24 mouse cellular contexts compared by ENCODE assay signal in genomic region chr2:139493836-139494235, GRCm38 (mm10). TPM values are rescaled to one million over a fixed set of nuclear protein-coding genes. Genes with fewer than 3 reads are reported as not detected.
A peak's percentile ranks its signal among the peaks of the same experiment; 100 is the strongest.
DNase-seq lines count a peak whose midpoint lies in the region; ATAC-seq and TF ChIP-seq lines count a peak whose summit lies in the region.
"Had no signal": no experiment of that assay in that cellular context is flagged by ENCODE, and none has a peak within 500 bp of the region (broad histone marks: within the 10 kb centered on the region; RNA-seq: fewer than 3 reads in every experiment).

TSS of gene Sptlc3 (plus strand) at chr2:139493913.

- H3K4me1 ChIP-seq in limb, embryonic 14.5 days (ENCODE audit: control insufficient read depth, insufficient read depth, low read length): no peaks in the 10 kb centered on the region
- no peaks in the 10 kb centered on the region for H3K4me1 ChIP-seq in intestine, embryonic 16.5 days (ENCODE audit: control insufficient read depth, insufficient read depth, low read length)
- H3K4me1 ChIP-seq: forebrain, embryonic 12.5 days; midbrain, embryonic 12.5 days had no signal

- 57% methylated on average over 5 of the region's 5 CpGs for WGBS in limb, embryonic 14.5 days
- WGBS in intestine, embryonic 16.5 days: 48% methylated on average over 5 of the region's 5 CpGs

- H3K4me2 ChIP-seq in limb, embryonic 14.5 days (replicated peaks; ENCODE audit: low read depth, low read length, severe bottlenecking): no peak within 1 kb of the TSS
- no peak within 1 kb of the TSS for H3K4me2 ChIP-seq in intestine, embryonic 16.5 days (ENCODE audit: low read depth, low read length)
- H3K4me2 ChIP-seq: forebrain, embryonic 12.5 days; heart, embryonic 11.5 days; midbrain, embryonic 12.5 days had no signal

- H3K9ac ChIP-seq in limb, embryonic 14.5 days (ENCODE audit: low read depth, low read length, severe bottlenecking): no peak within 1 kb of the TSS
- no peak within 1 kb of the TSS for H3K9ac ChIP-seq in intestine, embryonic 16.5 days (ENCODE audit: low read depth, low read length)
- H3K9ac ChIP-seq: forebrain, embryonic 12.5 days; liver, postnatal 0 days; midbrain, embryonic 12.5 days had no signal

- H3K4me3 ChIP-seq in limb, embryonic 14.5 days (replicated peaks; ENCODE audit: low read length): 0 out of 2 replicates have a peak within 1 kb of the TSS, but pooled peaks have one; percentile 1
- H3K4me3 ChIP-seq in intestine, embryonic 16.5 days (ENCODE audit: low read length): no peak within 1 kb of the TSS
- H3K4me3 ChIP-seq: forebrain, embryonic 12.5 days; midbrain, embryonic 12.5 days had no signal

- H3K27me3 ChIP-seq in limb, embryonic 14.5 days (ENCODE audit: control insufficient read depth, insufficient read depth, low read length): no peaks in the 10 kb centered on the region
- no peaks in the 10 kb centered on the region for H3K27me3 ChIP-seq in intestine, embryonic 16.5 days (replicated peaks; ENCODE audit: control insufficient read depth, insufficient read depth, low read length)
- H3K27me3 ChIP-seq: forebrain, embryonic 12.5 days; midbrain, embryonic 12.5 days had no signal

- peak; percentile 1 for DNase-seq in embryo, embryonic 10.5 days (ENCODE audit: low spot score)
- no peak for DNase-seq in embryo, embryonic 10 days (ENCODE audit: low spot score)
- DNase-seq in urinary bladder, postnatal 14 days (ENCODE audit: low spot score): peak; percentile 17
- DNase-seq in urinary bladder, postnatal 10 days (ENCODE audit: low spot score): no peak
- DNase-seq in limb, embryonic 14.5 days (ENCODE audit: low spot score): peak; percentile 38
- no peak for DNase-seq in left cerebral cortex, postnatal 25 days (ENCODE audit: low spot score in 2 of 2)
- no peak for DNase-seq in right cerebral cortex, postnatal 4 days
- DNase-seq: cerebellum, postnatal 10 days; heart, postnatal 14 days; kidney, adult 8-10 months; liver; liver, postnatal 0 days; right cerebral cortex, postnatal 14 days had no signal

- intact Hi-C loops in left cerebral cortex, postnatal 25 days (cut with DNase I): no loop called here

- no peaks in the 10 kb centered on the region for H3K9me3 ChIP-seq in limb, embryonic 14.5 days (ENCODE audit: control insufficient read depth, low read length)
- no peaks in the 10 kb centered on the region for H3K9me3 ChIP-seq in intestine, embryonic 16.5 days (ENCODE audit: control insufficient read depth, low read length)
- H3K9me3 ChIP-seq: forebrain, embryonic 12.5 days; midbrain, embryonic 12.5 days had no signal

- H3K36me3 ChIP-seq in limb, embryonic 14.5 days (ENCODE audit: control insufficient read depth, insufficient read depth, low read length): no peaks in the 10 kb centered on the region
- H3K36me3 ChIP-seq in intestine, embryonic 16.5 days (ENCODE audit: control insufficient read depth, insufficient read depth, low read length): no peaks in the 10 kb centered on the region
- H3K36me3 ChIP-seq: forebrain, embryonic 12.5 days; G1E; midbrain, embryonic 12.5 days had no signal

- TF ChIP-seq POLR2A in limb, embryonic 14.5 days (IDR thresholded peaks at IDR 0.05; ENCODE audit: borderline replicate concordance, extremely low read depth, insufficient read depth, insufficient read length): no peak

- H3K27ac ChIP-seq in limb, embryonic 14.5 days (replicated peaks; ENCODE audit: low read depth, low read length): no peak within 1 kb of the TSS
- no peak within 1 kb of the TSS for H3K27ac ChIP-seq in intestine, embryonic 16.5 days (ENCODE audit: low read length)
- H3K27ac ChIP-seq: forebrain, embryonic 12.5 days; macrophage; midbrain, embryonic 12.5 days had no signal

- ATAC-seq in limb, embryonic 14.5 days (ENCODE audit: low FRiP score, low read depth): no peak
- ATAC-seq in intestine, embryonic 16.5 days: no peak
- ATAC-seq: CD4-positive, CD25-positive, alpha-beta regulatory T cell, adult 4 months; hindbrain, embryonic 16.5 days; liver, postnatal 0 days had no signal

RNA-seq across cellular contexts. Expression of gene Sptlc3, which starts in this region (rescaled TPM):
- 1.9 and 3.5 TPM in 2 replicates for polyA plus RNA-seq in limb, embryonic 14.5 days (2012; rRNA removed)
- polyA plus RNA-seq in limb, embryonic 14.5 days (2014; fragmentation: Nextera tagmentation; extraction: Ambion mirVana): 8.7 and 11.8 TPM in 2 replicates
- not detected in 2 replicates for polyA plus RNA-seq in intestine, embryonic 16.5 days (2015; fragmentation: Nextera tagmentation; extraction: Ambion mirVana)
- total RNA-seq in left cerebral cortex, postnatal 25 days (2021): not detected
- total RNA-seq: gastrocnemius, postnatal 4 days; heart, postnatal 14 days; layer of hippocampus, adult 18-20 months; left cerebral cortex, adult 18-20 months had no signal
- polyA plus RNA-seq: CD4-positive, CD25-positive, alpha-beta regulatory T cell, adult 4 months; G1E; heart, embryonic 11.5 days; liver, postnatal 0 days; macrophage; midbrain, embryonic 12.5 days had no signal

Comparison
In these comparisons a context has a peak if more than half of its experiments do, and no peak if none do; other contexts are left out.
1. DNase-seq: peak in embryo, embryonic 10.5 days (single experiment), urinary bladder, postnatal 14 days (single experiment) and limb, embryonic 14.5 days (single experiment); none in embryo, embryonic 10 days (single experiment), urinary bladder, postnatal 10 days (single experiment), left cerebral cortex, postnatal 25 days (0 of 2) and right cerebral cortex, postnatal 4 days (single experiment).